Mouse (Mus musculus) heart, adult 11 months (tissue): Measurements from ENCODE around the gene Vmo1.

ENCODE experiments used
- DNase-seq: peaks from one replicate; pipeline ENCODE4 v3.0.0; 2022

Vmo1 gene

DNA sequence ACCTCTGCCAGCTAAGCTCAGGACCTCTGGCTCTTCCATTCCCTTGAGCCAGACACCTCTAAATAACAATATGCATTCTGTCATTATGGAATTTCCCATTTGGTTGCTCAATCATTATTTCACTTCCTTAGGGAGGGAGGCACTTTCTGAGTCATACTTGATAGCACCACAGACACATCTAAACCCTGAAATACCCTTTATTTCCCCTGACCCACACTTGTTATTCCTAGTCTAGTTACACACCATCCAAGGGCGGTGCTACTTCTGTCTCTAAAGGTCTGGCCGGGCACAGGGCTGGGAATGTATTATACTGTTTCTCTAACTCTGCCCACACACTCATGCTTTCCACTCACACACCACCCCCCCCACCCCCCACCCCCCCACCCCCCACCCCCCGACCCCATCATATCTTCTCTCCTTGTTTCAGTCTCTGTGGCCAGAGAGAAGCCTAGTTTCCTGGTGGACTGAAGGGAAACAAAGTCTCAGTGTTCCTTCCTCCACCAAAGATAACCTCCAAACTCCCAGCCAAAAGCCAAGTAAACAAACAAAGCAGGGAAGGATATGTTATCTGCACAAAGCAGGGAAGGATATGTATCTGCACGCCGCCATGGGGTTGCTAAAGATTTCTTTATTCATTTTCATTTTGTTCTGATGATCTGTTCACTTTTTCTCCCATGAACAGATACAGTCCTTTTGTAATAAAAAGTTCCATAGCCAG is 46.4 kb downstream of the Vmo1 start:
- DNase-seq, result peak; percentile 93

DNA sequence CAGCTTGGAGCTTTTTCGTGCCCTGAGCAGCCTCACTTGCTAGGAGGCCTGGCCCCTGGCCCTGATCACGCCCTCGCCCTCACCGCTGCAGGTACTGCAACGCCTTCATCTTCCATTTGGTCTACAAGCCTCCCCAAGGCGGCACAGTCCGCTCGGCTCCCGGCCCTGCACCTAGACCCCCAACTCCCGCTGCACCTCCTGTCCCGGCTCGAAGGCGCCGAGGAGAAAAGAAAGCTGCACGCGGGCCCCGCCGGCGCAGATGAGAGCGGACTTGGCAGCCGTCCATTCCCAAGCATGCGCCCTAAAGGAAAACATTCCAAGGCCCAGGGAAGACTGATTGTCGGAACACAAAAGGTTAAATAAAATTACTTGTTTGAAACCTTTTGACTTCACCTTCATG is 48.6 kb downstream of the Vmo1 start:
- peak; percentile 92 for DNase-seq

DNA sequence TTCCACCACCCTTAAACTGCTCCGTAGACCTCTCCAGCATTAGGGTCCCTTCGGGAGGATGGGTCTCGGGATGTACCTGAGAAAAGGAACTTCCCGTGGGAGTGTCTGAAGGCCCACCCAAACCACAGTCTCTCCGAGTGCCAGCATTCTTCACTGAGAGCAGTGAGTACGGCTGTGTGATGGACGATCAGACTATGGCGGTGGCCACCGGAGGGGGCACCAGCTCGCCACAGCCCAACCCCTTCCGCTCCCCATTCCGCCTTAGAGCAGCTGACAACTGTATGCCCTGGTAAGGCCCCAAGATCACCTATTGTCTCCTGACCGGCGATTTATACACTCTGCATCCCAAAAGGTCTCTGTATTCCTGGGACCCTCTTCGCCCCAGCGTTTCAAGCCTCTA is 49.2 kb downstream of the Vmo1 start:
- no peak for DNase-seq

DNA sequence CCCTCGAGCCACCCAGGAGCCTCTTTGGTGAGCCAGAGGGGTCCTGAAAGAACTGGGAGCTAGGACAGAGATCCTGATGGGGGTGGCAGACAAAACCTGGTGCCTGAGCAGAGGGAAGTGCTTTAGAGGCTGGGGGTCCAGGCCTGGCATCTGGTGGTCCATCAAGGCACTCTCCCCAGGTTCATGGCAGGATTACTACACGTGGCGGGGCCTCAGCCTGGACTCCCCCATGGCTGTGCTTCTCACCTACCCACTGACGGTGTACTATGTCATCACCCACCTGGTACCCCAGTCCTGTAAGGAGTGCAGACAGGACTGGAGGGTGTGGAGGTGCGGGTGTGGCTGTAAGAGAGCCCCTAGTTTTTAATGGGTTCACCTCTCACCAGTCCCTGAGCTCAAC is 50.4 kb downstream of the Vmo1 start:
- peak; percentile 92 for DNase-seq
